Mouse (Mus musculus): ENCODE measurements around the gene Mgat4d. TPM values are rescaled to one million over a fixed set of nuclear protein-coding genes. Genes with fewer than 3 reads are reported as not detected.

Gene Mgat4d
- polyA plus RNA-seq, 2 experiments, result not detected

DNA sequence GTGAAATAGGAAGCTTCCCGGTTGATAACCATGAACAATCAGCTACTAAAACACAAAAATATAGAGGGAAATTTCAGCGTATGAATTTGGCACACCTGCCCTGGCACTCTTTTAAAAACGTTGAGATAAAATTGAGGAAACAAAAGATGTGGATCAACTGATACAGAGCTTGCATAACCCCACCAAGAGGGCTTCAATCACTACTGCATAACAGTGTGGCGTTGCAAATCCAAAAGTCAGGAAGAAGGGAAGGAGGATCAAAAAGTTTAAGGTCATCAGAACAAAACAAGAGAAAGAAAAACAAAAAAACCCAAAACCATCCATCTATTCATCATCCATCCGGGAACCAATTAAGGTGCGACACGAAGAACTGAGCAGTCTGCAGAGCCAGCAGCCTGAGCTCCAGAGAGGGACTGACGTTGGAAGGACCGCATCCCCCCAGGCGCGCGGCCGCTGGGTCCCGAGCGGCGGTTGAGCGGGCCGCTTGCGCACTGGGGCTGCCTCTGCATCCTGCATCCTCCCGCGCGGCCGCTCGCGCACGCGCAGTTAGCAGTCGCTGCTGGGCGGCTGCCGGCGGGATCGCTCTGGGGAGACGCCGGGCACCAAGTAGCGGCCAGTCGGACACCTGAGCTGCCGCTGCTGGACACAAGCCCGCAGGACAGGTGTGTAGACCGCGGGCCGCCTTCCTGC is 41.2 kb downstream of the Mgat4d start, which contains the start of gene Clgn:
TSS of gene Clgn (plus strand) at position 552 of the 690 bp plus-strand sequence.
- DNase-seq (ENCODE audit: low spot score) (peak; percentile 35), ATAC-seq (ENCODE audit: low FRiP score, low read depth) (peak; percentile 67; the same call in 1 of the 2 replicates)
- TF ChIP-seq POLR2A (IDR thresholded peaks at IDR 0.05; ENCODE audit: borderline replicate concordance, extremely low read depth, insufficient read depth, insufficient read length), result no peak
- 4% methylated on average over 37 of the region's 41 CpGs for WGBS
- peak within 1 kb of the TSS; percentile 47 for H3K4me3 ChIP-seq (replicated peaks; ENCODE audit: low read length)
- H3K27me3 ChIP-seq (ENCODE audit: control insufficient read depth, insufficient read depth, low read length), result peaks cover 11% of the 10 kb centered on the region
- peak within 1 kb of the TSS; percentile 77 for H3K4me2 ChIP-seq (replicated peaks; ENCODE audit: low read depth, low read length, severe bottlenecking)
- peak within 1 kb of the TSS; percentile 61 for H3K9ac ChIP-seq (ENCODE audit: low read depth, low read length, severe bottlenecking)
- peaks cover 4% of the 10 kb centered on the region; the same call in 1 of the 2 replicates for H3K9me3 ChIP-seq (ENCODE audit: control insufficient read depth, low read length)
- no peaks in the 10 kb centered on the region; the same call in 1 of the 2 replicates for H3K4me1 ChIP-seq (ENCODE audit: control insufficient read depth, insufficient read depth, low read length)
- H3K36me3 ChIP-seq (ENCODE audit: control insufficient read depth, insufficient read depth, low read length), result no peaks in the 10 kb centered on the region
- H3K27ac ChIP-seq (replicated peaks; ENCODE audit: low read depth, low read length), result no peak within 1 kb of the TSS

DNA sequence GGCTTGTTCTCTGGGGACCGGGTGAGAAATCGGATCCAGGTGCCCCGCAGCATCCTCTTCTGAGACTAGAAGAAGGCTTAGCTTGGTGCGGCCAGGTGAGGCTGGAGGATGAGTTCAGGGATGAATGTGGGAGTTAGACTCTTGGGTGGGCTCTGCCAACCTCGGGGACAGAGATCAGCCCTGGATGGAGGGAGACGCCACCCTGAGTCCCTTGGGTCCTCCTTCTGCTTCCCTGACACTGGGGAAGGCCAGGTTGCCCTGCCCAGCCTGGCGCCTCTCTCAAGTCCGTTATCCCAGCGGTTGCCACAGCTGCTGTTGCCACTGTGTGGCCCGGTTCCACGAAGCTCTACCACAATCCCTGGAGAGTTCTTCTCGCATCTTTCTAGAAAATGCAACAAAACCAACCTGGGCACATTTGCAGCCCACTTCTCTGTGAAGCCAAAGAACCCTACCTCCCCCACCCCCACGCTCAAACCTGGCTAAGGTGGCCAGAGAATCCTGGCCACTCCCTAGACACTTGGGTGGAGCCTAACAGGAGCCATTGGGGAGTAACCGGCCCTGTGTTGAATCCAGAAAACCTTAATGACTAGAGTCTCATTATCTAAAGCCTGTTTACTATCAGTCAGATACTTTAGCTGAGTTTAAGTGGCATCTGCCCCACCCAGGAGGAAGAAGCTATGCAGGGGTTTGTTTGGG is 41.9 kb downstream of the Mgat4d start:
- Histone ChIP-seq H3K4me1 (ENCODE audit: control insufficient read depth, insufficient read depth, low read length) (no peaks in the 10 kb centered on the region; the same call in 1 of the 2 replicates), H3K4me3 (replicated peaks; ENCODE audit: low read length) (peak overlapping the region; percentile 47), H3K9me3 (ENCODE audit: control insufficient read depth, low read length) (peaks cover 4% of the 10 kb centered on the region; the same call in 1 of the 2 replicates), H3K27me3 (ENCODE audit: control insufficient read depth, insufficient read depth, low read length) (peaks cover 11% of the 10 kb centered on the region), H3K4me2 (replicated peaks; ENCODE audit: low read depth, low read length, severe bottlenecking) (peak overlapping the region; percentile 77), H3K9ac (ENCODE audit: low read depth, low read length, severe bottlenecking) (peak overlapping the region; percentile 61), H3K27ac (replicated peaks; ENCODE audit: low read depth, low read length) (no peak overlapping the region), H3K36me3 (ENCODE audit: control insufficient read depth, insufficient read depth, low read length) (no peaks in the 10 kb centered on the region)
- ATAC-seq (ENCODE audit: low FRiP score, low read depth) (no peak), DNase-seq (ENCODE audit: low spot score) (no peak)
- no peak for TF ChIP-seq POLR2A (IDR thresholded peaks at IDR 0.05; ENCODE audit: borderline replicate concordance, extremely low read depth, insufficient read depth, insufficient read length)
- WGBS, result 5% methylated on average over 14 of the region's 14 CpGs

DNA sequence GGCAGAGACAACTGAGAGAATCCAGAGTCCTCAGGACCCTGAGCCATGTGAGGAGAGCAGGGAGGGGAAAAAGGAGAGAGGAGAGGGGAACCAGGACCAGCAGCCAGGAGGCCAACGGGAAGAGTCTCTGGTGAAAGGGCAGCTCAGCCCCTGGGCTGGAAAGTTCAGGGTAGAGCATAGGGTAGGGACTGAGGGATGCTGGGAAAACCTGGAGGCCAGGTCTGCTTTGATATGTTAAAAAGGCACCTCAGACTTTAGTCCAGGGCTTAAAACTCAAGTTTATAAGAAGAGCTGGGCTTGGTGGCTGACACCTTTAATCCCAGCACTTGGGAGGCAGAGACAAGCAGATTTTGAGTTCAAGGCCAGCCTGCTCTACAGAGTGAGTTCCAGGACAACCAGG is 44.2 kb downstream of the Mgat4d start:
- H3K27ac ChIP-seq (replicated peaks; ENCODE audit: low read depth, low read length), result no peak overlapping the region
- ATAC-seq (ENCODE audit: low FRiP score, low read depth) (no peak), DNase-seq (ENCODE audit: low spot score) (no peak)
- no peaks in the 10 kb centered on the region for H3K36me3 ChIP-seq (ENCODE audit: control insufficient read depth, insufficient read depth, low read length)
- no peaks in the 10 kb centered on the region; the same call in 1 of the 2 replicates for H3K4me1 ChIP-seq (ENCODE audit: control insufficient read depth, insufficient read depth, low read length)
- no peak overlapping the region for H3K4me3 ChIP-seq (replicated peaks; ENCODE audit: low read length)
- 46% methylated on average over 1 of the region's 1 CpGs for WGBS
- no peak overlapping the region for H3K4me2 ChIP-seq (replicated peaks; ENCODE audit: low read depth, low read length, severe bottlenecking)
- no peak overlapping the region for H3K9ac ChIP-seq (ENCODE audit: low read depth, low read length, severe bottlenecking)
- peaks cover 4% of the 10 kb centered on the region; the same call in 1 of the 2 replicates for H3K9me3 ChIP-seq (ENCODE audit: control insufficient read depth, low read length)
- peaks cover 11% of the 10 kb centered on the region for H3K27me3 ChIP-seq (ENCODE audit: control insufficient read depth, insufficient read depth, low read length)
- no peak for TF ChIP-seq POLR2A (IDR thresholded peaks at IDR 0.05; ENCODE audit: borderline replicate concordance, extremely low read depth, insufficient read depth, insufficient read length)

DNA sequence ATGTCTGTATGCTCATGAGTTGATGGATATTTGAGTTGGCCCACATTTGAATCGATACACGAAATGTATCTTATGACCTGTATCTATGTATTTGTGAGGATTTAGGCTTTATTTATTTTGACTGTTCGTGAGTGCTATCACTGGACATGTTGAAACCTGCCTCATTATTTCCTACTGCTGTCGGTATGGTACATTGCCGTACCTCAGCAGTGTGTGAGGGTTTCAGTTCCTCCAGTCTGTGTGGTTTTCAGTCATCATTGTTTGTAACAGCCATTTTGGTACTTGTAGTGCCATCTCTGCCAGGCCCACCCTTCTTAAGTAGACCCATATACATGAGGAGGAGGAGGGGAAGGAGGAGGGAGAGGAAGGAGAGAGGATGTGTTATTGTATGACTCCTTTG is 46.1 kb downstream of the Mgat4d start:
- H3K4me3 ChIP-seq (replicated peaks; ENCODE audit: low read length), result no peak overlapping the region
- TF ChIP-seq POLR2A (IDR thresholded peaks at IDR 0.05; ENCODE audit: borderline replicate concordance, extremely low read depth, insufficient read depth, insufficient read length), result no peak
- WGBS, result 81% methylated on average over 5 of the region's 5 CpGs
- no peak overlapping the region for H3K4me2 ChIP-seq (replicated peaks; ENCODE audit: low read depth, low read length, severe bottlenecking)
- H3K9me3 ChIP-seq (ENCODE audit: control insufficient read depth, low read length), result peaks cover 4% of the 10 kb centered on the region; the same call in 1 of the 2 replicates
- no peak for ATAC-seq (ENCODE audit: low FRiP score, low read depth)
- no peak overlapping the region for H3K27ac ChIP-seq (replicated peaks; ENCODE audit: low read depth, low read length)
- no peaks in the 10 kb centered on the region for H3K36me3 ChIP-seq (ENCODE audit: control insufficient read depth, insufficient read depth, low read length)
- no peaks in the 10 kb centered on the region; the same call in 1 of the 2 replicates for H3K4me1 ChIP-seq (ENCODE audit: control insufficient read depth, insufficient read depth, low read length)
- peaks cover 9% of the 10 kb centered on the region for H3K27me3 ChIP-seq (ENCODE audit: control insufficient read depth, insufficient read depth, low read length)
- H3K9ac ChIP-seq (ENCODE audit: low read depth, low read length, severe bottlenecking), result no peak overlapping the region
- DNase-seq (ENCODE audit: low spot score), result no peak

DNA sequence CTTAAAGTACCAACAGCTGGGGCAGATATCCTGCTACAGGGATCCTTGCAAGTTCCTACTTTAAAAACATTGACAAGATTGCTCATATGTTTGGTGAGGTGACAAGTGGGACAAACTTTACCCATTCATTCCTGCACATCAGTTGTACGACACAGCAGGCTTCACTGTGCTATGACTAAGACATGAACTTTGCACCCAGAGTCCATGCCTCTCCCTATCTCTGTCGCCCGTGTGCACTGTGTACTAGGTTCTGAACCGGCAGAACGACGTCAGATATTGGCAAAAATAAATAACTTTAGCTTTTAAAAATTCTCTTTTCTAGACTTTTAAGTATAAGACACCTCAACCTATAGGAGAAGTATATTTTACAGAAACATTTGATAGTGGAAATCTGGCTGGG is 48.4 kb downstream of the Mgat4d start:
- H3K4me2 ChIP-seq (replicated peaks; ENCODE audit: low read depth, low read length, severe bottlenecking), result no peak overlapping the region
- H3K27me3 ChIP-seq (ENCODE audit: control insufficient read depth, insufficient read depth, low read length), result no peaks in the 10 kb centered on the region
- H3K4me3 ChIP-seq (replicated peaks; ENCODE audit: low read length), result no peak overlapping the region
- H3K27ac ChIP-seq (replicated peaks; ENCODE audit: low read depth, low read length), result no peak overlapping the region
- no peak for TF ChIP-seq POLR2A (IDR thresholded peaks at IDR 0.05; ENCODE audit: borderline replicate concordance, extremely low read depth, insufficient read depth, insufficient read length)
- ATAC-seq (ENCODE audit: low FRiP score, low read depth) (no peak), DNase-seq (ENCODE audit: low spot score) (no peak)
- H3K4me1 ChIP-seq (ENCODE audit: control insufficient read depth, insufficient read depth, low read length), result no peaks in the 10 kb centered on the region
- peaks cover 4% of the 10 kb centered on the region; the same call in 1 of the 2 replicates for H3K9me3 ChIP-seq (ENCODE audit: control insufficient read depth, low read length)
- WGBS, result 83% methylated on average over 6 of the region's 6 CpGs
- no peak overlapping the region for H3K9ac ChIP-seq (ENCODE audit: low read depth, low read length, severe bottlenecking)
- no peaks in the 10 kb centered on the region for H3K36me3 ChIP-seq (ENCODE audit: control insufficient read depth, insufficient read depth, low read length)

All from limb, embryonic 14.5 days (tissue).